Mouse (Mus musculus) lung, postnatal 0 days (tissue): ENCODE measurements at regions not wholly inside any gene's neighbourhood (a gene's known extent, or its start where the extent isn't known, plus 50 kb on each side); places are given as distances from the start of the nearest gene placed in this dataset.
"Not testable (repeated sequence)": the region's sequence is repeated elsewhere in the genome, so short reads cannot be mapped to it uniquely, and the experiment has no call there.

Source experiments
- ATAC-seq: fragments of 200-750 bp; cut with Nextera tagmentation; 2 replicates; pipeline ENCODE4 v1.8.0; 2017; ENCODE audit warnings: moderate library complexity
- DNase-seq: peaks from one replicate; pipeline ENCODE4 v3.0.0-alpha.2; 2016; ENCODE audit warnings: low spot score
- H3K27ac ChIP-seq: fragments of 300-500 bp; sonication (generic); 2 replicates; pipeline ENCODE4 v1.5.1; 2014; ENCODE audit warnings: antibody characterized with exemption, mild to moderate bottlenecking, low read length, mixed read lengths
- H3K27me3 ChIP-seq: fragments of 300-500 bp; sonication (generic); replicated peaks from 2 replicates; pipeline ENCODE4 v1.6.1; 2014; ENCODE audit warnings: low read length, mixed read lengths; ENCODE audit not compliant: insufficient read depth
- H3K36me3 ChIP-seq: fragments of 300-500 bp; sonication (generic); 2 replicates; pipeline ENCODE4 v1.6.1; 2014; ENCODE audit warnings: low read length, mixed read lengths; ENCODE audit not compliant: insufficient read depth
- H3K4me1 ChIP-seq: fragments of 300-500 bp; sonication (generic); 2 replicates; pipeline ENCODE4 v1.6.1; 2014; ENCODE audit warnings: antibody characterized with exemption, low read depth, low read length, mixed read lengths; ENCODE audit not compliant: insufficient read depth
- H3K4me2 ChIP-seq: fragments of 300-500 bp; sonication (generic); replicated peaks from 2 replicates; pipeline ENCODE4 v1.6.1; 2014; ENCODE audit warnings: low read depth, mild to moderate bottlenecking, low read length, moderate library complexity, mixed read lengths
- H3K4me3 ChIP-seq: fragments of 300-500 bp; sonication (generic); 2 replicates; pipeline ENCODE4 v1.5.1; 2014; ENCODE audit warnings: low read depth, low read length
- H3K9ac ChIP-seq: fragments of 300-500 bp; sonication (generic); replicated peaks from 2 replicates; pipeline ENCODE4 v1.6.1; 2014; ENCODE audit warnings: low read depth, mild to moderate bottlenecking
- H3K9me3 ChIP-seq: fragments of 300-500 bp; sonication (generic); 2 replicates; pipeline ENCODE4 v1.6.1; 2016; ENCODE audit warnings: low read length, mixed read lengths
- CTCF ChIP-seq: IDR thresholded peaks from 2 replicates; pipeline ENCODE4 v1.5.1; 2016; ENCODE audit warnings: antibody characterized with exemption, mild to moderate bottlenecking
- EP300 ChIP-seq: IDR thresholded peaks from 2 replicates; pipeline ENCODE4 v1.6.1; 2016; ENCODE audit warnings: antibody characterized with exemption, mild to moderate bottlenecking, control low read depth
- WGBS: fragments of 180-500 bp; shearing (Covaris S2); extraction: QIAGEN DNeasy Blood & Tissue Kit; methylation state at CpG from one replicate; pipeline ENCODE4 v1.1.7; 2014; 5-methylcytosine and 5-hydroxymethylcytosine counted together

DNA sequence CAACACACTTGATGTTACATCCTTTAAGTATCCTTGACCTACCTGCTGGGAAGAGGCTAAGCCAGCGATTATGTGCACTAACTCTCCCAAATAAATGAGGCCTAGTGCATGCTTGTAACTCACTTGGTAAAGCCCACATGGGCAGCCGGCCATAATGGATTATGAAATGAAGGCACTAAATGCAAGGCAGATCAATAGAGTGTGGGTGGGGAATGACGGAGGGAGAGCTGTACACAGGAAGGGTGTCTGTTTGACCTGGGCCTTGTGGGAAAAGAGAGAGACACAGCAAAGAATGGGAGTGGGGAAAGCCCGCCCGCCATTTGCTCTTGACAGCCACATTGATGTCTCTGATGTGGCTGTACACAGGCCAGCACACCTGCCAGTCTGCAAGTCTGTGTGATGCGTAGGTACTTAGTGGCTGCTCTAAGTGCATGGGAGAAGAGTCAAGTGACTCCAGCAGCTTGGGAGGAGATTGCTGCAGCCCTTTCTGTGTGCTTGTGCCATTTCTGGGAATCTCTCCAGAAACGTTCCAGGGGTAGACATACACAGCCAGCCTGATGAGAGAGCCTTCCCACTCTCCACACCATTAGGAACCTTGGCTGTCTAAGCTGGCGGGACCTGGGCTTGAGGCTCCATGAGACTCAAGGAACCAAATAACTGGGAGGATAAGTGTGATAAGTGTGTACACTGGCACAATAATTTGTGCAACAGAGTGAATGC lies 118.7 kb upstream of the Myt1l start:
- no peaks in the 10 kb centered on the region for H3K36me3 ChIP-seq
- TF ChIP-seq CTCF (no peak), EP300 (no peak)
- WGBS: 74% methylated on average over 8 of the region's 8 CpGs
- H3K9me3 ChIP-seq: no peaks in the 10 kb centered on the region
- H3K4me3 ChIP-seq: no peak overlapping the region
- H3K27me3 ChIP-seq: no peaks in the 10 kb centered on the region
- H3K27ac ChIP-seq: no peak overlapping the region
- H3K4me2 ChIP-seq: no peak overlapping the region
- H3K4me1 ChIP-seq: no peaks in the 10 kb centered on the region
- ATAC-seq (no peak), DNase-seq (no peak)
- H3K9ac ChIP-seq: no peak overlapping the region

DNA sequence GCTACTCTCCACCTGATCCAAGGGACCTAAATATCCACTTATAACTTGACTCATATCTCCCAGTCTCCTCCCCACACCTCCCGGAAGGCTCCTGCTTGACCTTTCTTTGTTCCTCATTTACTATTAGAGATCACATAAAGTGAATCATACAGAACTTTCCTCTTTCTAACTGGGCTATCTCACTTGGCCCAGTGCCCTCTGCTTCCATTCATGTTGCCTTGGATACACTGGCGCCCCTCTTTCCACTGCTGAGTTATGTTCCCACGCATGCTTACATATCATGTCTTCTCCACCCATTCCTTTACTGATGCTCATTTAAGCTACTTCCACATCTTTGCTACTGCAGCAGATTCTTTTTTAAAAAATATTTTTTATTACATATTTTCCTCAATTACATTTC lies 94.2 kb upstream of the Myt1l start:
- H3K4me1 ChIP-seq: no peaks in the 10 kb centered on the region
- no peak overlapping the region for H3K4me3 ChIP-seq
- TF ChIP-seq EP300 (no peak), CTCF (no peak)
- H3K9ac ChIP-seq: no peak overlapping the region
- no peak for ATAC-seq
- WGBS: 83% methylated on average over 3 of the region's 3 CpGs
- no peaks in the 10 kb centered on the region for H3K36me3 ChIP-seq
- H3K27me3 ChIP-seq: no peaks in the 10 kb centered on the region
- H3K4me2 ChIP-seq: no peak overlapping the region
- no peaks in the 10 kb centered on the region for H3K9me3 ChIP-seq
- DNase-seq: no peak
- no peak overlapping the region for H3K27ac ChIP-seq

GRCm38 (mm10) chr12:29439343-29440019 lies 88.7 kb upstream of the Myt1l start:
- no peak overlapping the region for H3K9ac ChIP-seq
- 76% methylated on average over 11 of the region's 11 CpGs for WGBS
- H3K27ac ChIP-seq: no peak overlapping the region
- no peaks in the 10 kb centered on the region for H3K4me1 ChIP-seq
- H3K9me3 ChIP-seq: no peaks in the 10 kb centered on the region
- H3K36me3 ChIP-seq: no peaks in the 10 kb centered on the region
- no peak overlapping the region for H3K4me2 ChIP-seq
- no peak overlapping the region for H3K4me3 ChIP-seq
- TF ChIP-seq CTCF (no peak), EP300 (no peak)
- ATAC-seq (no peak), DNase-seq (no peak)
- no peaks in the 10 kb centered on the region for H3K27me3 ChIP-seq

GRCm38 (mm10) chr12:29465201-29465600 lies 63.0 kb upstream of the Myt1l start:
- H3K36me3 ChIP-seq, H3K27me3 ChIP-seq, H3K4me3 ChIP-seq, H3K4me2 ChIP-seq, H3K27ac ChIP-seq, H3K4me1 ChIP-seq, H3K9ac ChIP-seq, H3K9me3 ChIP-seq: not testable (repeated sequence)
- peak; percentile 38; the same call in 1 of the 2 replicates for ATAC-seq
- peak; percentile 56 for DNase-seq
- WGBS: 4% methylated on average over 3 of the region's 3 CpGs
